Mouse (Mus musculus) megakaryocyte progenitor cell, adult 5-6 weeks (primary cell): ENCODE data around the gene Tm2d3. TPM values are rescaled to one million over a fixed set of nuclear protein-coding genes. Genes with fewer than 3 reads are reported as not detected.

Experiments used
- ATAC-seq: replicated peaks from 2 replicates; pipeline ENCODE4 v1.8.0; 2016; ENCODE audit warnings: mild to moderate bottlenecking, moderate TSS enrichment, inconsistent platforms; ENCODE audit not compliant: poor library complexity
- total RNA-seq, 2 experiments: library from RNA; stranded (forward) in 1 of 2; stranded (reverse) in 1 of 2; fragments of 157-497, 149-512 nt in 1 of 2; fragments of 200-1000 nt in 1 of 2; gene quantifications; 2 replicates each; pipeline versions ENCODE4 v1.2.3 to v1.2.4; 2015 to 2017

The Tm2d3 gene
- total RNA-seq, 2 experiments from 2014 or later: 40.3 to 79.9 TPM

GRCm38 (mm10) chr7:65702076-65702475 lies 11.1 kb downstream of the Tm2d3 start:
- ATAC-seq: no peak

GRCm38 (mm10) chr7:65704818-65705242 lies 13.9 kb downstream of the Tm2d3 start:
- peak; percentile 93 for ATAC-seq

- ATAC-seq: no peak
Observed at GRCm38 (mm10) chr7:65708506-65708905, 17.5 kb downstream of the Tm2d3 start.

GRCm38 (mm10) chr7:65710301-65710700 lies 19.3 kb downstream of the Tm2d3 start:
- ATAC-seq: no peak

- no peak for ATAC-seq
Observed at GRCm38 (mm10) chr7:65713782-65714181, 22.8 kb downstream of the Tm2d3 start.

- peak; percentile 85 for ATAC-seq
Observed at GRCm38 (mm10) chr7:65714304-65714703, 23.3 kb downstream of the Tm2d3 start.

- no peak for ATAC-seq
Observed at GRCm38 (mm10) chr7:65734024-65734423, 43.1 kb downstream of the Tm2d3 start.

- no peak for ATAC-seq
Observed at GRCm38 (mm10) chr7:65735261-65735660, 44.3 kb downstream of the Tm2d3 start.

- ATAC-seq: no peak
Observed at GRCm38 (mm10) chr7:65737286-65738040, 46.5 kb downstream of the Tm2d3 start.

GRCm38 (mm10) chr7:65742857-65743256 lies 51.9 kb downstream of the Tm2d3 start:
- no peak for ATAC-seq

GRCm38 (mm10) chr7:65747990-65748955 lies 57.3 kb downstream of the Tm2d3 start:
- no peak for ATAC-seq

Other genes starting within 250 kb of the Tm2d3 start
- gene Tjp1, start 163.4 kb upstream of the Tm2d3 start, total RNA-seq (2015): 1.4 TPM in 2 replicates
- 0.71 and 4.8 TPM in 2 replicates for gene Tjp1, start 163.4 kb upstream of the Tm2d3 start, total RNA-seq (2017)
- gene Tarsl2, start 46.3 kb upstream of the Tm2d3 start, total RNA-seq (2015): 13.2 and 13.4 TPM in 2 replicates
- 19.6 and 29.4 TPM in 2 replicates for gene Tarsl2, start 46.3 kb upstream of the Tm2d3 start, total RNA-seq (2017)
- not detected in 2 replicates for gene Pcsk6, start 170.6 kb downstream of the Tm2d3 start, total RNA-seq (2015)
- gene Pcsk6, start 170.6 kb downstream of the Tm2d3 start, total RNA-seq (2017): not detected in 2 replicates